Mouse (Mus musculus): ENCODE data around the gene Syne3. TPM values are rescaled to one million over a fixed set of nuclear protein-coding genes. Genes with fewer than 3 reads are reported as not detected.
A peak's percentile ranks its signal among the peaks of the same experiment; 100 is the strongest.

Gene Syne3
- polyA plus RNA-seq, 1 experiment, result 7.8 TPM

DNA sequence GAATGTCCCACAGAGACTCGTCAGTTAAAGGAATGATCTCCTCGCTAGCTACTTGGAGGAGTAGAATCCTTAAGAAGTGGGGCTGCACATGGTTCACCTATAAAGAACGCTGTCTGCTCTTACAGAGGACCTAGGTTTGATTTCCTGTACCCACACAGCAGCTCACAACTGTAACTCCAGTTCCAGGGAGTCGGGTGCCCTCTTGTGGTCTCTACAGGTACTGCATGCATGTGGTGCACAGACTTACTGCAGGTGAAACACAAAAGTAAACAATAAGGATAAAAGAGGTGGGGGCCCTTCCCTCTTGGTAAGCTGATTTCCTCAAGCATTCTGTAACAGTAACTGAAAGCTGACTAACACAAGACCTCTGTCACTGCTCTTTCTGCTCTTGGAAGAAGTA lies 73.4 kb downstream of the Syne3 start:
- no peak overlapping the region for H3K4me3 ChIP-seq (ENCODE audit: control insufficient read depth, low read depth, low read length)
- no peaks in the 10 kb centered on the region for H3K27me3 ChIP-seq (ENCODE audit: control insufficient read depth, insufficient read depth, low read length)
- no peaks in the 10 kb centered on the region for H3K36me3 ChIP-seq (ENCODE audit: control insufficient read depth, insufficient read depth, low read length)
- H3K27ac ChIP-seq (ENCODE audit: control insufficient read depth, insufficient read depth, low read depth, low read length), result no peak overlapping the region
- H3K4me1 ChIP-seq (ENCODE audit: control insufficient read depth, insufficient read depth, low read length), result no peaks in the 10 kb centered on the region; the same call in 1 of the 2 replicates
- peak; percentile 77; the same call in 1 of the 2 replicates for TF ChIP-seq CTCF (IDR thresholded peaks at IDR 0.05; ENCODE audit: control insufficient read depth, insufficient read depth, insufficient replicate concordance, low read depth, low read length)
- no peak for TF ChIP-seq POLR2A (IDR thresholded peaks at IDR 0.05; ENCODE audit: control insufficient read depth, low read depth, low read length)

DNA sequence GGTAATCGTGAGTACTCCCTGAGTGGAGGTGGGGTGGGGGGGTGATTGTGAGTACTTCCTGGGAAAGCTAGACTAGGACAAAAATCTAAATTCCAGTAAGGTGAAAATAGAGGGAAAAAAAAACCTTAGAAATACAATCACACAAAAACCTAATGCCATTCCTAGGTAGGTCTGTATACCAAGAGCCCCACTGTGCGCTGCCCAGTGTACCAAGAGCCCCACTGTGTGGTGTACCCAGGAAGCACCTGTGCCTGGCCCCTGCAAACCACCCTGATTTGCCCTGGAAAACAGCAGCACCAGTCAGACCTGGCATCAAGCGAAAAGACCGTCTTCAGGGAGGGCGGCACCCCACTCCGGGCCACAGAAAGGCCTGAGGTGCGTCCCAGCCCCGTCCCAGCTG lies 74.5 kb downstream of the Syne3 start:
- no peaks in the 10 kb centered on the region for H3K27me3 ChIP-seq (ENCODE audit: control insufficient read depth, insufficient read depth, low read length)
- no peaks in the 10 kb centered on the region for H3K36me3 ChIP-seq (ENCODE audit: control insufficient read depth, insufficient read depth, low read length)
- no peaks in the 10 kb centered on the region; the same call in 1 of the 2 replicates for H3K4me1 ChIP-seq (ENCODE audit: control insufficient read depth, insufficient read depth, low read length)
- TF ChIP-seq CTCF (IDR thresholded peaks at IDR 0.05; ENCODE audit: control insufficient read depth, insufficient read depth, insufficient replicate concordance, low read depth, low read length), result no peak
- TF ChIP-seq POLR2A (IDR thresholded peaks at IDR 0.05; ENCODE audit: control insufficient read depth, low read depth, low read length), result no peak
- no peak overlapping the region for H3K27ac ChIP-seq (ENCODE audit: control insufficient read depth, insufficient read depth, low read depth, low read length)
- H3K4me3 ChIP-seq (ENCODE audit: control insufficient read depth, low read depth, low read length), result no peak overlapping the region

DNA sequence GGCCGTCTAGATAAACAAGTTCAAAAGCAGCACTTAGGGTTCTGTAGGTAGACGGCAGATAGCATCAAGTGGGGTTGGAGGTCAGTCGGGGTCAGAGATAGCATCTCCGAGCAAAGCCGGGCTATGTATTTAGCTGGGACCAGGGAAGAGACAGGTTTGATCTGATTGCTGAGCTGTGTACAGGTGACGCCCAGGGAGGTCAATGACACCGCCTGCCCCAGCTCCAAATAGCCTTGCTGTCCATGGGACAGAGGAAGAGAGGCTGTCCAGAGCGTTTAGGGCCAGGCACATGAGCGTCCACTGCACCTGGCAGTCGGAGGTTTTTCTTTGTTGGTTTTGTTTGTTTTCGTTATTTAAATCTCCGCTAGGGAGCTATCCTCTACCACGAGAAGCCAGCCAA lies 75.8 kb downstream of the Syne3 start:
- no peaks in the 10 kb centered on the region for H3K4me1 ChIP-seq (ENCODE audit: control insufficient read depth, insufficient read depth, low read length)
- no peaks in the 10 kb centered on the region for H3K27me3 ChIP-seq (ENCODE audit: control insufficient read depth, insufficient read depth, low read length)

DNA sequence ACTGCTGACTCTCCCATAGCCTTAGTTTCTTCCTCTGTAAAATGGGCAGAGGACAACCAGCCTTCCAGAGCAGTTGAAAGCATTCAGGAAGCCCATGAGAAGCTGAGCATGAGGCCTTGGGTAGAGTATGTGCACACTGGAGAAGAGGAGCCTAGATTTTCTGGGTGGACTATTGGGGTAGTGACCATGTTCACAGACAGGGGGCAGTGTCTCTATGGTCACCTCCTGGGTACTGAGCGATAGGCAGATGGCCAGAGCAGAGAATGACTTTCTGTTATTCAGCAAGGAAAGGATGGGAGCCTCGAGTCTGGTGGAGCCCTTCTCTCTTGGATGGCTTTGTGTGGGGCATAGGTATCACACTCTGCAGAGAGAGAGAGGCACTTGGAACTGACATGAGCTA lies 76.4 kb downstream of the Syne3 start:
- no peaks in the 10 kb centered on the region for H3K36me3 ChIP-seq (ENCODE audit: control insufficient read depth, insufficient read depth, low read length)
- H3K4me1 ChIP-seq (ENCODE audit: control insufficient read depth, insufficient read depth, low read length), result no peaks in the 10 kb centered on the region
- no peak overlapping the region for H3K27ac ChIP-seq (ENCODE audit: control insufficient read depth, insufficient read depth, low read depth, low read length)
- H3K4me3 ChIP-seq (ENCODE audit: control insufficient read depth, low read depth, low read length), result no peak overlapping the region
- peak; percentile 25; the same call in 1 of the 2 replicates for TF ChIP-seq CTCF (IDR thresholded peaks at IDR 0.05; ENCODE audit: control insufficient read depth, insufficient read depth, insufficient replicate concordance, low read depth, low read length)
- TF ChIP-seq POLR2A (IDR thresholded peaks at IDR 0.05; ENCODE audit: control insufficient read depth, low read depth, low read length), result no peak
- no peaks in the 10 kb centered on the region for H3K27me3 ChIP-seq (ENCODE audit: control insufficient read depth, insufficient read depth, low read length)

More for the DNA sequence above, 75.8 kb downstream of the Syne3 start:
- no peaks in the 10 kb centered on the region for H3K36me3 ChIP-seq (ENCODE audit: control insufficient read depth, insufficient read depth, low read length)
- no peak for TF ChIP-seq POLR2A (IDR thresholded peaks at IDR 0.05; ENCODE audit: control insufficient read depth, low read depth, low read length)
- no peak for TF ChIP-seq CTCF (IDR thresholded peaks at IDR 0.05; ENCODE audit: control insufficient read depth, insufficient read depth, insufficient replicate concordance, low read depth, low read length)
- no peak overlapping the region for H3K27ac ChIP-seq (ENCODE audit: control insufficient read depth, insufficient read depth, low read depth, low read length)
- H3K4me3 ChIP-seq (ENCODE audit: control insufficient read depth, low read depth, low read length), result no peak overlapping the region

DNA sequence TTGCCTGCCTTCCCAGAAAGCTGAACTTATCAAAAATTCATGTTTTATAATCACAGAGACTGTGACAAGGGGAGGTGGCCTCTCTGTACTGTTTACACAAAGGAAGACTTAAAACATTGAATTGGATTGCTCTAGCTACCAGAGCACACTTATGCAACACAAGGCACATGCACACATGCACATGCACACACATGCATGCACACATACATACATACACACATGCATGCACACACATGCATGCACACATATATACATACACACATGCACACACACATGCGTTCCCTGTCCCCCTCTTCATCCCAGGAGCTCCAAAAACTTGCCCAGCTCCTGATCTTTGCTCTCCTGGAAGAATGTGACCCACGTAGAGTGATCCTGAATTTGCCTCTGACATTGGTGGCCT lies 83.8 kb downstream of the Syne3 start:
- H3K27me3 ChIP-seq (ENCODE audit: control insufficient read depth, insufficient read depth, low read length), result no peaks in the 10 kb centered on the region
- no peaks in the 10 kb centered on the region; the same call in 1 of the 2 replicates for H3K4me1 ChIP-seq (ENCODE audit: control insufficient read depth, insufficient read depth, low read length)
- H3K4me3 ChIP-seq (ENCODE audit: control insufficient read depth, low read depth, low read length), result no peak overlapping the region
- H3K27ac ChIP-seq (ENCODE audit: control insufficient read depth, insufficient read depth, low read depth, low read length), result no peak overlapping the region
- no peaks in the 10 kb centered on the region for H3K36me3 ChIP-seq (ENCODE audit: control insufficient read depth, insufficient read depth, low read length)
- TF ChIP-seq POLR2A (IDR thresholded peaks at IDR 0.05; ENCODE audit: control insufficient read depth, low read depth, low read length), result no peak
- TF ChIP-seq CTCF (IDR thresholded peaks at IDR 0.05; ENCODE audit: control insufficient read depth, insufficient read depth, insufficient replicate concordance, low read depth, low read length), result no peak

DNA sequence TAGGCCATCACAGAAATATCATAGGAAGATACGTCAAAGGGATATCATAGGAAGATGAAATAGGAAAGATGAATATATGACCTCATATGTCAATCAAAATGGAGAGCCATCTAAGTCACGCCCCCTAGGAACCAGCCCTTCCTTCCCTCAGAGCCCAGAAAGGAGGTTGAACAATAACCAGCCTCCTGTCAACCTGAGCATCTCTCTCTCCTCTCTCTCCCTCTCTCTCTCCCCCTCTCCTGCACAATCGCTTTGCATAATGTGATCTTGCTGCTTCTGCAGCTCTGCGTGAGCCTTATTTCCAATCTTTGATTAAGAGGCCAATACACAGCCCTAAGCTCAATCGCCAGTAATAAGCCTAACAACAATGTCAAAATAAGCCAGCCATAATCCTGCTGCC lies 84.6 kb downstream of the Syne3 start:
- TF ChIP-seq POLR2A (IDR thresholded peaks at IDR 0.05; ENCODE audit: control insufficient read depth, low read depth, low read length) (no peak), CTCF (IDR thresholded peaks at IDR 0.05; ENCODE audit: control insufficient read depth, insufficient read depth, insufficient replicate concordance, low read depth, low read length) (no peak)
- H3K27me3 ChIP-seq (ENCODE audit: control insufficient read depth, insufficient read depth, low read length), result no peaks in the 10 kb centered on the region
- H3K4me1 ChIP-seq (ENCODE audit: control insufficient read depth, insufficient read depth, low read length), result no peaks in the 10 kb centered on the region; the same call in 1 of the 2 replicates
- no peak overlapping the region for H3K27ac ChIP-seq (ENCODE audit: control insufficient read depth, insufficient read depth, low read depth, low read length)
- no peaks in the 10 kb centered on the region for H3K36me3 ChIP-seq (ENCODE audit: control insufficient read depth, insufficient read depth, low read length)
- H3K4me3 ChIP-seq (ENCODE audit: control insufficient read depth, low read depth, low read length), result no peak overlapping the region

DNA sequence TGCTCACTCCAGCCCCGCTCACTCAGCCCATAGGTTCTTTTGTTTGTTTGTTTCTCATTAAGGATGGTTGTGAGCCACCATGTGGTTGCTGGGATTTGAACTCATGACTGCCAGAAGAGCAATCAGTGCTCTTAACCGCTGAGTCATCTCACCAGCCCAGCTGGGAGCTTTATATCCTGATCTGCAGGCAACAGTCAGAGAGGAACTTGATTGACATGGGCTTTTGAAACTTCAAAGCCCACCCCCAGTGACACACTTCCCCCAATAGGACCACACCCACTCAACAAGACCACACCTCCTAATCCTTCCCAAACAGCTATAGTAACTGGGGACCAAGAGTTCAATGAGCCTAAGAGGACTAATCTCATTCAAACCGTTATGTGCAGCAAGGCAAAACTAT lies 85.1 kb downstream of the Syne3 start:
- Histone ChIP-seq H3K27ac (ENCODE audit: control insufficient read depth, insufficient read depth, low read depth, low read length) (no peak overlapping the region), H3K27me3 (ENCODE audit: control insufficient read depth, insufficient read depth, low read length) (no peaks in the 10 kb centered on the region), H3K36me3 (ENCODE audit: control insufficient read depth, insufficient read depth, low read length) (no peaks in the 10 kb centered on the region), H3K4me3 (ENCODE audit: control insufficient read depth, low read depth, low read length) (no peak overlapping the region), H3K4me1 (ENCODE audit: control insufficient read depth, insufficient read depth, low read length) (no peaks in the 10 kb centered on the region; the same call in 1 of the 2 replicates)
- TF ChIP-seq POLR2A (IDR thresholded peaks at IDR 0.05; ENCODE audit: control insufficient read depth, low read depth, low read length) (no peak), CTCF (IDR thresholded peaks at IDR 0.05; ENCODE audit: control insufficient read depth, insufficient read depth, insufficient replicate concordance, low read depth, low read length) (no peak)

DNA sequence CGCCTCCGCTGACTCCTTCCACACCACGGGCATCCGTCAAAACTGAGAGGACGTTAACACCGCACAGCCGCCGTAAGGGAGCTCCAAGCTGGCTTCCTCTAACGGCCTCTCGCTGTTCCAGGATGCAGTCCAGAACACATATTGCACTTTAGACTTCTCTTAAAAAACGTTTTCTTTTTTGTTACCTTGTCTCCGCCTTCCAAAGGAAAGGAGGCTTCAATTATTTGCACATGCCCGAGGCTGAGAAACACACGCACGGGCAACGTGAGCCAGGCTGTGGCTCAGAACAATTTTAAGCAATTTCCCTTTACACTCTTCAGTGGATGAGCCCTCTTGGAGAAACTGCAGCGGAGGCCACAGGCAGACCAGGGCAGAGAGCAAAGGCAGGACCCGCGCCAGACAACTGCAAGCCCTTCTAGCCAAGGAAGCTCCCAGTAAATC lies 85.6 kb downstream of the Syne3 start:
- TF ChIP-seq POLR2A (IDR thresholded peaks at IDR 0.05; ENCODE audit: control insufficient read depth, low read depth, low read length) (no peak), CTCF (IDR thresholded peaks at IDR 0.05; ENCODE audit: control insufficient read depth, insufficient read depth, insufficient replicate concordance, low read depth, low read length) (no peak)
- H3K4me3 ChIP-seq (ENCODE audit: control insufficient read depth, low read depth, low read length), result no peak overlapping the region
- no peaks in the 10 kb centered on the region; the same call in 1 of the 2 replicates for H3K4me1 ChIP-seq (ENCODE audit: control insufficient read depth, insufficient read depth, low read length)
- no peaks in the 10 kb centered on the region for H3K27me3 ChIP-seq (ENCODE audit: control insufficient read depth, insufficient read depth, low read length)
- no peak overlapping the region for H3K27ac ChIP-seq (ENCODE audit: control insufficient read depth, insufficient read depth, low read depth, low read length)
- no peaks in the 10 kb centered on the region for H3K36me3 ChIP-seq (ENCODE audit: control insufficient read depth, insufficient read depth, low read length)
